Mouse (Mus musculus): Measurements from ENCODE around the gene Dnah7a. TPM values are rescaled to one million over a fixed set of nuclear protein-coding genes. Genes with fewer than 3 reads are reported as not detected.
"Not testable (repeated sequence)": the region's sequence is repeated elsewhere in the genome, so short reads cannot be mapped to it uniquely, and the experiment has no call there.

The Dnah7a gene
- total RNA-seq, 2 experiments from 2014 or later, result 5.2 to 5.6 TPM

GRCm38 (mm10) chr1:53439173-53439572, 267.4 kb downstream of the Dnah7a start:
- DNase-seq (ENCODE audit: low spot score in 2 of 2); intact Hi-C loops (cut with DNase I): not testable (repeated sequence)

GRCm38 (mm10) chr1:53432433-53432832, 274.2 kb downstream of the Dnah7a start:
- DNase-seq (ENCODE audit: low spot score in 2 of 2); intact Hi-C loops (cut with DNase I): not testable (repeated sequence)

GRCm38 (mm10) chr1:53405803-53406325, 300.7 kb downstream of the Dnah7a start:
- intact Hi-C loops (cut with DNase I), result no loop called here
- DNase-seq (ENCODE audit: low spot score in 2 of 2), result no peak

- peak; percentile 22 to 54 for DNase-seq (ENCODE audit: low spot score in 2 of 2)
- intact Hi-C loops (cut with DNase I), result not testable (repeated sequence)
Measured at GRCm38 (mm10) chr1:53393936-53394760, 312.4 kb downstream of the Dnah7a start.

- intact Hi-C loops (cut with DNase I), result no loop called here
- DNase-seq (ENCODE audit: low spot score in 2 of 2), result no peak
Measured at GRCm38 (mm10) chr1:53388762-53389161, 317.8 kb downstream of the Dnah7a start.

- intact Hi-C loops (cut with DNase I), result no loop called here
- DNase-seq (ENCODE audit: low spot score in 2 of 2), result no peak
Measured at GRCm38 (mm10) chr1:53384085-53384688, 322.4 kb downstream of the Dnah7a start.

- DNase-seq (ENCODE audit: low spot score in 2 of 2), result no peak
- intact Hi-C loops (cut with DNase I), result no loop called here
Measured at GRCm38 (mm10) chr1:53377731-53378130, 328.9 kb downstream of the Dnah7a start.

- intact Hi-C loops (cut with DNase I); DNase-seq (ENCODE audit: low spot score in 2 of 2): not testable (repeated sequence)
Measured at GRCm38 (mm10) chr1:53375965-53376364, 330.6 kb downstream of the Dnah7a start.

GRCm38 (mm10) chr1:53358988-53359387, 347.6 kb downstream of the Dnah7a start:
- no peak for DNase-seq (ENCODE audit: low spot score in 2 of 2)
- intact Hi-C loops (cut with DNase I), result no loop called here

- DNase-seq (ENCODE audit: low spot score in 2 of 2), result peak; percentile 97 to 98
- intact Hi-C loops (cut with DNase I), result loop anchor here (5.0 kb wide), 3 partner anchors 40 to 300 kb away; partner anchors contain the start of genes Gm28778, Ormdl1, Osgepl1 and Pms1
Measured at GRCm38 (mm10) chr1:53352327-53353261, 354.0 kb downstream of the Dnah7a start, which contains the start of the genes Asdurf, Gm28551 and Asnsd1. Gene Asdurf (minus strand): TSS chr1:53352619. Gene Gm28551 (minus strand): TSS chr1:53352667. Gene Asnsd1 (minus strand): TSS chr1:53352752.

Small RNAs within 50 kb of the gene (microRNA-seq; reads per million reads assigned to microRNA genes)
- gene Gm25240, result 0 reads per million in 2 experiments

Other genes starting within 250 kb of the Dnah7a start
- gene Stk17b, start 78.4 kb upstream of the Dnah7a start, total RNA-seq (2021), result 10 to 100 TPM in 1 of 2 experiments, 1 to 10 TPM in 1; 9.7 to 10.7 TPM

Measured in left cerebral cortex, postnatal 14 days (tissue).